Mouse (Mus musculus) myocyte (in vitro differentiated cells): ENCODE measurements around the gene H2-Eb2. TPM values are rescaled to one million over a fixed set of nuclear protein-coding genes. Genes with fewer than 3 reads are reported as not detected.

Experiments
- H3K27me3 ChIP-seq: one replicate; pipeline ENCODE4 v1.6.1; 2011; ENCODE audit not compliant: control insufficient read depth, insufficient read depth, insufficient read length
- H3K36me3 ChIP-seq: one replicate; pipeline ENCODE4 v1.6.1; 2011; ENCODE audit not compliant: control insufficient read depth, insufficient read depth
- H3K4me2 ChIP-seq: one replicate; pipeline ENCODE4 v1.6.1; 2011; ENCODE audit warnings: low read depth, control low read depth
- H3K4me3 ChIP-seq: one replicate; pipeline ENCODE4 v1.5.1; 2011; ENCODE audit warnings: mild to moderate bottlenecking, control low read depth, moderate library complexity
- H3K79me2 ChIP-seq: one replicate; pipeline ENCODE4 v1.6.1; 2011; ENCODE audit not compliant: control insufficient read depth, insufficient read depth
- H3ac ChIP-seq: one replicate; pipeline ENCODE4 v1.6.1; 2011; ENCODE audit not compliant: control insufficient read depth, insufficient read length
- CEBPB ChIP-seq: IDR thresholded peaks from 2 replicates; pipeline ENCODE4 v1.6.1; 2011; ENCODE audit warnings: mild to moderate bottlenecking, moderate library complexity; ENCODE audit not compliant: poor library complexity, insufficient read depth, severe bottlenecking
- E2F4 ChIP-seq: IDR thresholded peaks from one replicate; pipeline ENCODE4 v1.6.1; 2011; ENCODE audit warnings: mild to moderate bottlenecking, control low read depth, moderate library complexity; ENCODE audit not compliant: insufficient read depth
- MAX ChIP-seq: IDR thresholded peaks from one replicate; pipeline ENCODE4 v1.6.1; 2011; ENCODE audit warnings: low read depth, mild to moderate bottlenecking, control low read depth
- MYOD1 ChIP-seq, 3 experiments: IDR thresholded peaks; one replicate each; pipeline ENCODE4 v1.6.1; 2011; ENCODE audit warnings: control low read depth in 2 of 3, low read depth in 2 of 3, mild to moderate bottlenecking in 2 of 3, moderate library complexity in 1 of 3; ENCODE audit not compliant: insufficient read length in 2 of 3, control insufficient read depth in 1 of 3
- MYOG ChIP-seq, 3 experiments: IDR thresholded peaks; one replicate each; pipeline ENCODE4 v1.6.1; 2011; ENCODE audit warnings: control low read depth in 2 of 3, low read depth in 2 of 3, mild to moderate bottlenecking in 2 of 3; ENCODE audit not compliant: insufficient read length in 2 of 3, control insufficient read depth in 1 of 3, insufficient read depth in 1 of 3
- POLR2A ChIP-seq: IDR thresholded peaks from one replicate; pipeline ENCODE4 v1.6.1; 2011; ENCODE audit warnings: low read depth, mild to moderate bottlenecking, control low read depth, moderate library complexity; ENCODE audit not compliant: insufficient read length
- POLR2AphosphoS2 ChIP-seq: IDR thresholded peaks from one replicate; pipeline ENCODE4 v1.6.1; 2011; ENCODE audit warnings: low read depth, control low read depth; ENCODE audit not compliant: insufficient read length
- REST ChIP-seq: IDR thresholded peaks from one replicate; pipeline ENCODE4 v1.6.1; 2011; ENCODE audit warnings: mild to moderate bottlenecking, control low read depth, moderate library complexity; ENCODE audit not compliant: insufficient read depth, insufficient read length
- SRF ChIP-seq: IDR thresholded peaks from one replicate; pipeline ENCODE4 v1.6.1; 2011; ENCODE audit warnings: low read depth; ENCODE audit not compliant: control insufficient read depth, insufficient read length
- TCF12 ChIP-seq: IDR thresholded peaks from one replicate; pipeline ENCODE4 v1.6.1; 2011; ENCODE audit warnings: mild to moderate bottlenecking, control low read depth; ENCODE audit not compliant: poor library complexity, insufficient read depth, severe bottlenecking
- TCF3 ChIP-seq: IDR thresholded peaks from one replicate; pipeline ENCODE4 v1.6.1; 2011; ENCODE audit warnings: low read depth, control low read depth; ENCODE audit not compliant: insufficient read length
- USF1 ChIP-seq: IDR thresholded peaks from one replicate; pipeline ENCODE4 v1.6.1; 2011; ENCODE audit warnings: low read depth, mild to moderate bottlenecking, control low read depth, moderate library complexity
- polyA plus RNA-seq: library from polyadenylated mRNA; unstranded; fragments of >200 nt; fragmentation: generic; extraction: Trizol; gene quantifications from one replicate; pipeline ENCODE4 v1.2.1, GENCODE M21; 2012; ENCODE audit warnings: missing spikeins

H2-Eb2 gene
- polyA plus RNA-seq, 1 experiment = not detected

DNA sequence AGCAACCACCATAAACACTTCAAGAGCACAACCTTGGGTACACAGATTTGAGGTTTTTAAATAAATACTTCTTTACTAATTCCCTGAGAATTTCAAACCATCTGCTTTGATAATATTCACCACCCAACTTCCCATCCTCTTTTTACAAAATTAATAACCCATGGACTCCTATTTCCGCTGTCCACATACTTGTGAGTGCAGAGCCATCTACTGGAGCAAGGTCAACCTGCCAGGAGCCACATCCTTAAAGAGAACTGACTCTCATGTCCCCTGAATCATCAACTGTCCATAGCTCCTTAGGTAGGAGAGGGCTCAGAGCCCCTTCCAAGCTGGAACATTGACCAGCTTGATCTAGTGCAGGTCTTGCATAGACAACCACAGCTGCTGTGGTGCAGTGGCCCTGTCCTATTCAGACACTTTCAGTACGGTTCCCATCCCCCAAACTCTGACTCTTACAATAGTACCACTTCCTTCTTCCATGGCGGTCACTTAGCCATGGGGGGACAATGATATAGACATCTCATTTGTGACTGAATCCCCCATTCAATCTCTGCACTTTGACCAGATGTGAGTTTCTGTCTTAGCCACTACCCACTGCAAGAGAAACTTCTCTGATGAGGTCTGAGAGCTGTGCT, 38.3 kb downstream of the H2-Eb2 start:
- H3ac ChIP-seq = no peak overlapping the region
- no peaks in the 10 kb centered on the region for H3K27me3 ChIP-seq
- no peak overlapping the region for H3K4me3 ChIP-seq
- H3K4me2 ChIP-seq = no peak overlapping the region
- H3K36me3 ChIP-seq = no peaks in the 10 kb centered on the region
- TF ChIP-seq MAX (no peak), USF1 (no peak), TCF3 (no peak)
- no peaks in the 10 kb centered on the region for H3K79me2 ChIP-seq

GRCm38 (mm10) chr17:34365031-34365430, 39.6 kb downstream of the H2-Eb2 start:
- Histone ChIP-seq H3K36me3 (no peaks in the 10 kb centered on the region), H3K4me3 (no peak overlapping the region), H3K27me3 (no peaks in the 10 kb centered on the region), H3ac (no peak overlapping the region), H3K4me2 (no peak overlapping the region), H3K79me2 (no peaks in the 10 kb centered on the region)
- TF ChIP-seq MYOG (IDR thresholded peaks at IDR 0.05; ENCODE audit: control insufficient read depth in 1 of 3, insufficient read depth in 1 of 3, insufficient read length in 2 of 3, low read depth in 2 of 3) (no peak), MAX (no peak), SRF (no peak), POLR2A (no peak), CEBPB (no peak), TCF3 (no peak), POLR2AphosphoS2 (no peak), USF1 (no peak), E2F4 (no peak), MYOD1 (IDR thresholded peaks at IDR 0.05; ENCODE audit: control insufficient read depth in 1 of 3, insufficient read length in 2 of 3, low read depth in 2 of 3) (no peak), TCF12 (no peak), REST (no peak)

GRCm38 (mm10) chr17:34370563-34370962, 45.1 kb downstream of the H2-Eb2 start:
- H3K4me3 ChIP-seq = no peak overlapping the region
- no peaks in the 10 kb centered on the region for H3K27me3 ChIP-seq
- no peak overlapping the region for H3K4me2 ChIP-seq
- TF ChIP-seq SRF (no peak), TCF3 (no peak), MYOD1 (IDR thresholded peaks at IDR 0.05; ENCODE audit: control insufficient read depth in 1 of 3, insufficient read length in 2 of 3, low read depth in 2 of 3) (no peak), POLR2A (no peak), MAX (no peak), TCF12 (no peak), POLR2AphosphoS2 (no peak), REST (no peak), USF1 (no peak), MYOG (IDR thresholded peaks at IDR 0.05; ENCODE audit: control insufficient read depth in 1 of 3, insufficient read depth in 1 of 3, insufficient read length in 2 of 3, low read depth in 2 of 3) (no peak), E2F4 (no peak), CEBPB (no peak)
- H3K79me2 ChIP-seq = no peaks in the 10 kb centered on the region
- H3ac ChIP-seq = no peak overlapping the region
- H3K36me3 ChIP-seq = no peaks in the 10 kb centered on the region

DNA sequence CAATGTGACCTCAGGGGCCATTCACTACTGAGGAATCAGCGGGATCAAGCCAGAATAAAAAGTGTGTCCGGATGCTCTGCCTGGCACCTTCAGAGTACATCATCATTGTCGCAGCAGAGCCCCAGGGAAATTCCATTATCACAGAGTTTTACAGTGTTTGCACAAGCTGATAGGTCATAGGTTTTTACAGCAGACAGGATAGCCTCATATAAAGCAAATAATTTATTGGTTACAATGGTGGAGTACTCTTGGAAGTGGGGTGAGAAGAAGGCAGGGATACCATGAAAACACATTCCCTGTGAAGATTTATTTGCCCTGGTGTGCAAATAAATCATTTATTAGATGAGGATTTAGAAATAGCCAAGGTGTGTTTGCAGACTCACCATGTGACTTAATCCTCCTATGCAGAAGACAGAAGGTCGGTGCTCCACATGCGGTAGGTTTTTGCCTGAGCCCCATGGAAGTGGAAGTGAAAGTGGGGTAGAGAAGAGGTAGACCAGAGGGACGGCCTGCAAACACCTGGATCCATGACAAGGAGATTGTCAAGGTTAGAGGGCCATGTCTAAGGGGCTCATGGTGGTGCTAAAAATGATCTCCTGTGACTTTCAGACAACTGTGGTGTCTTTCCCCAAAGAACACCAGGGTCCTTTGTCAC, 47.7 kb downstream of the H2-Eb2 start:
- Histone ChIP-seq H3K4me3 (no peak overlapping the region), H3K36me3 (no peaks in the 10 kb centered on the region), H3K27me3 (no peaks in the 10 kb centered on the region), H3K4me2 (no peak overlapping the region), H3K79me2 (no peaks in the 10 kb centered on the region), H3ac (no peak overlapping the region)
- TF ChIP-seq REST (no peak), CEBPB (no peak), SRF (no peak), USF1 (no peak), TCF3 (no peak)

DNA sequence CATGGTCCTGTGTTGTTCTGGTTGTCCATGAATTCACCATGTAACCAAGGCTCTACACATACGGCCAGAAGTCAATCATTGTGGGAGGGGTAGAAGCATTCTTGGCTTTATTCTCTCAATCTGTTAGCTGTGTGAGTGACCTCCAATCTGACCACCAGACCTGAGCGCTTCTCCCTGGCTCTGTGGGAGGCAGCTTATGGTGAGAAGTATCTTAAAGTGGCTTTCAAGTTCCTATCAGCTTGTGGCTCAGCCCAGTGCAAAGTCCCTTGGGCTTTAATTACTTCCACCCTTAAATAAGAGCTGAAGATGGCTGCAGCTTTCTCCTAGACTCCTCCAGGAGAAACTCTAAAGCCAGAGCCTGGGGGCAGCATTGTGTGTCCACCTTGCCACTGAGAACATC, 51.4 kb downstream of the H2-Eb2 start, which contains the start of gene Btnl1:
Gene Btnl1, plus strand, starts transcription at position 286 of the 400 bp plus-strand sequence.
- H3K27me3 ChIP-seq = no peaks in the 10 kb centered on the region
- TF ChIP-seq TCF3 (no peak), TCF12 (no peak), SRF (no peak), USF1 (no peak), MYOD1 (IDR thresholded peaks at IDR 0.05; ENCODE audit: control insufficient read depth in 1 of 3, insufficient read length in 2 of 3, low read depth in 2 of 3) (no peak), E2F4 (no peak), MYOG (IDR thresholded peaks at IDR 0.05; ENCODE audit: control insufficient read depth in 1 of 3, insufficient read depth in 1 of 3, insufficient read length in 2 of 3, low read depth in 2 of 3) (no peak), POLR2A (no peak)
- H3K4me2 ChIP-seq = no peak within 1 kb of the TSS
- H3K36me3 ChIP-seq = no peaks in the 10 kb centered on the region
- H3K4me3 ChIP-seq = no peak within 1 kb of the TSS
- H3K79me2 ChIP-seq = no peaks in the 10 kb centered on the region
- no peak within 1 kb of the TSS for H3ac ChIP-seq
